Mouse (Mus musculus) neural tube, embryonic 12.5 days (tissue): Measurements from ENCODE around the gene Rph3al. TPM values are rescaled to one million over a fixed set of nuclear protein-coding genes. Genes with fewer than 3 reads are reported as not detected.

Experiments used
- ATAC-seq: fragments of 200-750 bp; cut with Nextera tagmentation; 2 replicates; pipeline ENCODE4 v1.8.0; 2017; ENCODE audit warnings: low read depth, mild to moderate bottlenecking, moderate TSS enrichment, moderate library complexity; ENCODE audit not compliant: low FRiP score
- H3K27ac ChIP-seq: fragments of 300-500 bp; sonication (generic); 2 replicates; pipeline ENCODE4 v1.5.1; 2016
- H3K27me3 ChIP-seq: fragments of 300-500 bp; sonication (generic); replicated peaks from 2 replicates; pipeline ENCODE4 v1.6.1; 2016; ENCODE audit warnings: mild to moderate bottlenecking
- H3K36me3 ChIP-seq: fragments of 300-500 bp; sonication (generic); 2 replicates; pipeline ENCODE4 v1.6.1; 2016; ENCODE audit warnings: mild to moderate bottlenecking
- H3K4me1 ChIP-seq: fragments of 300-500 bp; sonication (generic); 2 replicates; pipeline ENCODE4 v1.6.1; 2016
- H3K4me2 ChIP-seq: fragments of 300-500 bp; sonication (generic); replicated peaks from 2 replicates; pipeline ENCODE4 v1.6.1; 2016; ENCODE audit warnings: mild to moderate bottlenecking
- H3K4me3 ChIP-seq: fragments of 300-500 bp; sonication (generic); 2 replicates; pipeline ENCODE4 v1.5.1; 2016
- H3K9ac ChIP-seq: fragments of 300-500 bp; sonication (generic); 2 replicates; pipeline ENCODE4 v1.6.1; 2016; ENCODE audit warnings: mild to moderate bottlenecking
- H3K9me3 ChIP-seq: fragments of 300-500 bp; sonication (generic); 2 replicates; pipeline ENCODE4 v1.6.1; 2016; ENCODE audit warnings: mild to moderate bottlenecking
- WGBS: fragments of 180-500 bp; shearing (Covaris S2); methylation state at CpG from one replicate; pipeline ENCODE4 v1.1.7; 2016; 5-methylcytosine and 5-hydroxymethylcytosine counted together
- polyA plus RNA-seq: library from polyadenylated mRNA; unstranded; fragments of >200 nt; fragmentation: Nextera tagmentation; extraction: Ambion mirVana; gene quantifications from 2 replicates; pipeline ENCODE4 v1.2.1, GENCODE M21; 2016

Gene Rph3al
- polyA plus RNA-seq, 1 experiment from 2014 or later, result 1.1 TPM

DNA sequence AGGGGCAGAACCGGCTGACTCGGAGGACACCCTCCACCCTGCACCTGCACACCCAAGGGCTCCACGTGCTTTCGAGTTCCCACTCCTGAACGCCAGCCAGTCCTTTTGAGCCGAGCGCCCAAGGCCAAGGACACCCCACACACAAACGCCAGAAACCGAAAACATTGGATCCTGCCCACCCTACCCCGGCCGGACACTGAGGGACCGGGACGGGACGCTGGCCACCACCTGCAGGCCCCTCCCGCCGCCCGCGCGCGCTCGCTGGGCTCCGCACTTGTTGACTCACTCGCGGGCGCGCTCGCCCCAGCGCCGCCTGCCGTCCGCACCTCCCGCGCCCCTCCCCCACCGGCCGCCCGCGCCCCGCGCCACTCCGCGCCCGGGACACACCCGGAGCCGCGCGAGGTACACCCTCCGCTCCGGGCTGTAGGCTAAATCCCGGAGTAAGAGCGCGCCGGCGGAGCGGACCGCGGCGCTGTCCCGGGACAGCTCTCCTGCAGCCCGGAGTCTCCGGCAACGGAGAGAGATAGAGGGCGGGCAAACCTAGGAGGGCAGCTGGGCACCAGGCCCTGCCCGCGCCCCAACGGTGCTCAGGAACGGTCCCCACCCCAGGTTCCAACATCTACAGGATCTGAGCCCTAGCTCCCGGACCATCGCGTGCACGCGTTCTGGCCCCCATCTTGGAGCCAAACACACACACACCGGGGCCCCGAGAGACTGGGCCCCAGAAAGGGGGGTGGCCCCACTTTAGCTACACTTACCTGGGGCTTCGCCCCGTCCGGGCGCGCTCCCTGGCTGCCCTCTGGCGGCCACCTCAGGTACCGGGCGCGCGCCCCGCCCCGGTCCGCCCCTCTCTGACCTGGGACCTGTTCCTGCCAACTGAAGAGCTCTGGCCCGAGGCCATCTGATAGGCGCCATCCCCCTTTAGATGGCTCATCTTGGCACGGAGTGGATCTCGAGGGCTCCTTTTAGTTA lies 28.5 kb upstream of the Rph3al start:
- Histone ChIP-seq H3K4me2 (peak overlapping the region; percentile 98), H3K27ac (no peak overlapping the region), H3K9ac (peak overlapping the region; percentile 56), H3K4me1 (peaks cover 40% of the 10 kb centered on the region), H3K4me3 (peak overlapping the region; percentile 56), H3K36me3 (no peaks in the 10 kb centered on the region), H3K9me3 (no peaks in the 10 kb centered on the region), H3K27me3 (peaks cover 26% of the 10 kb centered on the region)
- ATAC-seq, result peak; percentile 62
- under 1% methylated on average over 88 of the region's 90 CpGs for WGBS

- no peaks in the 10 kb centered on the region for H3K36me3 ChIP-seq
- peaks cover 26% of the 10 kb centered on the region for H3K27me3 ChIP-seq
Measured at GRCm38 (mm10) chr11:75965674-75966400, 27.6 kb upstream of the Rph3al start.

GRCm38 (mm10) chr11:75964476-75964730 lies 26.2 kb upstream of the Rph3al start:
- 35% methylated on average over 4 of the region's 4 CpGs for WGBS

More at GRCm38 (mm10) chr11:75965674-75966400, 27.6 kb upstream of the Rph3al start:
- Histone ChIP-seq H3K9me3 (no peaks in the 10 kb centered on the region), H3K4me2 (peak overlapping the region; percentile 98), H3K4me3 (peak overlapping the region; percentile 56), H3K4me1 (peaks cover 40% of the 10 kb centered on the region), H3K27ac (no peak overlapping the region), H3K9ac (peak overlapping the region; percentile 56)
- ATAC-seq, result no peak
- 5% methylated on average over 28 of the region's 28 CpGs for WGBS

DNA sequence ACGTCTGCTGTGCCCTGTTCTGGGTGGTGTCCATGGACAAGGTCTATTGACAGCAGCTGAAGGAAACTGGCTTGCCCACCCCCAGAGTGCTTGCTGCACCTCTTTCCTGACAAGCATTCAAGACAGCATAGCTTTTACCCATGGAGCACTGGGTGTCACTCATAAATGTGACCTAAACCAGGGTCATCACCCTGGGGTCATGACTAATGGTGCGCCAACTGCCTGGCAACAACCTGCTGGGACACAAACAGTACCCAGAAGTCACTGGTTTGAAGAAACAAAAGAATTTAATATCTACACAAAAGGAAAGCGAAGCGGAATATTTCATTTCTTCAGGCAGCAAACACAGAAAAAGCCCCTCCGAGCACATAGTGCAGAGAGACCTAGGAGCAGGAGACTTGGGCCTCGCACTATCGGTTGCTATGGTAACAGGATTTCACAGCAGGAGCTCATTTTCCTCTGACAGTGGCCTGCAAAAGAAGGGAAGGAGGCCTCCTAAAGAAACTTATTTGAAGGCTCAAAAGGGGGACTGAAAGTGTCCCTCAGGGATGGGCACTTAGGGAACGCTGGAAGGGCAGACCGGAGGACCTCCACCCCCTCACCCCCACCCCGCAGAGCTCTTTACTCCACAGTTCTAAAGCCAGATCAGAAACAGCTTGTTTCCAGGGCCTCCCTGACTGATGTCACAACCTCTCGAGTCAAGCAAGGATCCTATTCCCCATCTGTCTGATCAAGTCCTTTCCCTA lies 25.7 kb upstream of the Rph3al start:
- Histone ChIP-seq H3K36me3 (no peaks in the 10 kb centered on the region), H3K4me3 (no peak overlapping the region), H3K27me3 (peaks cover 26% of the 10 kb centered on the region), H3K9me3 (no peaks in the 10 kb centered on the region), H3K4me2 (peak overlapping the region; percentile 19; the same call in 1 of the 2 replicates), H3K27ac (no peak overlapping the region), H3K4me1 (peaks cover 40% of the 10 kb centered on the region), H3K9ac (no peak overlapping the region)
- WGBS, result 11% methylated on average over 11 of the region's 11 CpGs
- ATAC-seq, result no peak

More at GRCm38 (mm10) chr11:75964476-75964730, 26.2 kb upstream of the Rph3al start:
- no peak overlapping the region; the same call in 1 of the 2 replicates for H3K4me2 ChIP-seq
- H3K9ac ChIP-seq, result no peak overlapping the region
- no peak overlapping the region for H3K4me3 ChIP-seq
- no peak for ATAC-seq
- peaks cover 26% of the 10 kb centered on the region for H3K27me3 ChIP-seq
- no peak overlapping the region for H3K27ac ChIP-seq
- H3K36me3 ChIP-seq, result no peaks in the 10 kb centered on the region
- no peaks in the 10 kb centered on the region for H3K9me3 ChIP-seq
- H3K4me1 ChIP-seq, result peaks cover 40% of the 10 kb centered on the region

- H3K4me3 ChIP-seq, result no peak overlapping the region
- H3K27ac ChIP-seq, result no peak overlapping the region
- no peak overlapping the region for H3K4me2 ChIP-seq
- no peak for ATAC-seq
- H3K36me3 ChIP-seq, result no peaks in the 10 kb centered on the region
- H3K27me3 ChIP-seq, result peaks cover 20% of the 10 kb centered on the region
- peaks cover 33% of the 10 kb centered on the region for H3K4me1 ChIP-seq
- WGBS, result 93% methylated on average over 7 of the region's 7 CpGs
- no peaks in the 10 kb centered on the region for H3K9me3 ChIP-seq
- no peak overlapping the region for H3K9ac ChIP-seq
Measured at GRCm38 (mm10) chr11:75961782-75962181, 23.6 kb upstream of the Rph3al start.

- Histone ChIP-seq H3K27me3 (no peaks in the 10 kb centered on the region), H3K9me3 (no peaks in the 10 kb centered on the region), H3K27ac (no peak overlapping the region), H3K4me3 (no peak overlapping the region), H3K4me2 (no peak overlapping the region), H3K36me3 (no peaks in the 10 kb centered on the region), H3K4me1 (no peaks in the 10 kb centered on the region), H3K9ac (no peak overlapping the region)
- ATAC-seq, result no peak
- 73% methylated on average over 17 of the region's 17 CpGs for WGBS
Measured at GRCm38 (mm10) chr11:75957124-75957832, 19.0 kb upstream of the Rph3al start.

- no peak overlapping the region for H3K4me2 ChIP-seq
- 44% methylated on average over 8 of the region's 8 CpGs for WGBS
- no peak for ATAC-seq
Measured at GRCm38 (mm10) chr11:75956651-75957050, 18.4 kb upstream of the Rph3al start.

DNA sequence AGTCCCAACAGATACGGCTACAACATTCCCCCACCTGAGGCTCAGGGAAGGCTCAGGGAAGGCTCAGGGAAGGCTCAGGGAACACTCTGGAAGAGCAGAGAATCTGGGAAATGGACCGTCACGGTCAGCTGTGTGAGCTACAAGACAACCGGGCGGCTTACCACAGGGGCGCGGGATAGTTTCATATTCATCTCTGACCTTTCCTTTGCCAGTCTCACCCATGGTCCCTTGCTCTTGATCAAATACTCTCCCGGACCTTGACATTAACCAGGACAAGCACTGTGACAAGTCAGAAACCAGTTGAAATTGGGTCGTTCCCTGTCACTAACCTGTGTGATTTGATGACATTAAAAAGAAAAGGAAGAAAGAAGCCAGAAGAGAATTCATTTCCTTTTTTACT lies 16.7 kb upstream of the Rph3al start:
- no peak overlapping the region for H3K9ac ChIP-seq
- WGBS, result 93% methylated on average over 9 of the region's 9 CpGs
- no peaks in the 10 kb centered on the region for H3K36me3 ChIP-seq
- no peaks in the 10 kb centered on the region for H3K4me1 ChIP-seq
- H3K4me2 ChIP-seq, result no peak overlapping the region
- H3K9me3 ChIP-seq, result no peaks in the 10 kb centered on the region
- no peaks in the 10 kb centered on the region for H3K27me3 ChIP-seq
- H3K27ac ChIP-seq, result no peak overlapping the region
- no peak overlapping the region for H3K4me3 ChIP-seq
- no peak for ATAC-seq

More at GRCm38 (mm10) chr11:75956651-75957050, 18.4 kb upstream of the Rph3al start:
- H3K27me3 ChIP-seq, result no peaks in the 10 kb centered on the region
- H3K9ac ChIP-seq, result no peak overlapping the region
- no peak overlapping the region for H3K27ac ChIP-seq
- no peak overlapping the region for H3K4me3 ChIP-seq
- no peaks in the 10 kb centered on the region for H3K9me3 ChIP-seq
- no peaks in the 10 kb centered on the region for H3K36me3 ChIP-seq
- no peaks in the 10 kb centered on the region for H3K4me1 ChIP-seq

DNA sequence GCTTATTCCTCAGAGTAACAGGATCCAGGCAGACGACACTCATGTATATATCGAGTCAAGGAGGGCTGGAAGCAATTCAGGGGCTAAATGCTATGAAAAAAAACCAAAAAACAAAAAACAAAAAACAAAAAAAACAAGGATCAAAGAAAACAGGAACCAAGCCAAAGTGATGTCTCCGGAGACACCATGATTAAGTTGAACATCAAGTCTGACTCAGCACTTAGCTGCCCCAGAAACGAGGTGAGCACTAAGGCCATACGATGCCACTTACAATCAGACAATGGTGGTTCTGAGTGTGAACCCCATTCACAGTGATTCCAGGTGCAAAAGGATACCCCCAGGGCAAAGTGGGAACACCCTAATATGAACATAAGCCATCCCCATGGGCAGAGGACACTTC lies 13.7 kb upstream of the Rph3al start:
- 84% methylated on average over 5 of the region's 5 CpGs for WGBS
- Histone ChIP-seq H3K4me3 (no peak overlapping the region), H3K9ac (no peak overlapping the region), H3K4me1 (peaks cover 6% of the 10 kb centered on the region), H3K27me3 (no peaks in the 10 kb centered on the region), H3K4me2 (no peak overlapping the region), H3K27ac (no peak overlapping the region), H3K9me3 (no peaks in the 10 kb centered on the region), H3K36me3 (no peaks in the 10 kb centered on the region)
- ATAC-seq, result no peak

- no peak for ATAC-seq
- Histone ChIP-seq H3K27me3 (no peaks in the 10 kb centered on the region), H3K4me3 (no peak overlapping the region), H3K9ac (no peak overlapping the region), H3K27ac (no peak overlapping the region), H3K36me3 (no peaks in the 10 kb centered on the region), H3K9me3 (no peaks in the 10 kb centered on the region), H3K4me1 (peaks cover 19% of the 10 kb centered on the region), H3K4me2 (no peak overlapping the region)
- WGBS, result 64% methylated on average over 3 of the region's 3 CpGs
Measured at GRCm38 (mm10) chr11:75950459-75950858, 12.2 kb upstream of the Rph3al start.

DNA sequence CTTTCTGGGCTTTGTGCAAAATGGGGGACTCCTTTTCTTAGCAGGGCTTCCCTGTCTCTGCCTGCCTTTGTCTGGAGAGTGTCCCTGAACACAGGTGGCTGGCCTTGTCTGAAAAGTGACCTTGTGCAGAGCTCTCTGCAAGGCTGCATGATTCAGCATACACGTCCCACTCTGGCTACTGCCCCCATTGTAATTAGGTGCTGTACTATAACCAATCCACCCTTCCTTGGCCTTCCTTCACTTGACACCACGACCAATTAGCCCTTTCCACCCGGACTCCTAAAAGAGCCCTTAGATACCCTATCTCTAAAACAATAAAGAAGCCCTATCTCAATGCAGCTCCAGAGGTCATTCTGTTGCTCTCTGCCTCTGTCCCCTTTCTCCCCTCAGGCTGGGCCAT lies 10.6 kb upstream of the Rph3al start:
- no peak overlapping the region for H3K9ac ChIP-seq
- H3K4me2 ChIP-seq, result no peak overlapping the region
- H3K36me3 ChIP-seq, result no peaks in the 10 kb centered on the region
- no peaks in the 10 kb centered on the region for H3K9me3 ChIP-seq
- no peak overlapping the region for H3K27ac ChIP-seq
- ATAC-seq, result no peak
- H3K27me3 ChIP-seq, result no peaks in the 10 kb centered on the region
- 16% methylated on average over 3 of the region's 3 CpGs for WGBS
- peaks cover 19% of the 10 kb centered on the region for H3K4me1 ChIP-seq
- no peak overlapping the region for H3K4me3 ChIP-seq
